Mouse (Mus musculus) inflammation-experienced regulatory T-cells, adult 6 months (primary cell): Measurements from ENCODE around the gene Pdgfb. TPM values are rescaled to one million over a fixed set of nuclear protein-coding genes. Genes with fewer than 3 reads are reported as not detected.
A peak's percentile ranks its signal among the peaks of the same experiment; 100 is the strongest.

Source experiments
- ATAC-seq: one replicate; pipeline ENCODE4 v1.8.0; 2017
- polyA plus RNA-seq, 3 experiments: library from polyadenylated mRNA; unstranded; fragments of 100-300 nt; shearing (Covaris generic); gene quantifications; one replicate each; pipeline ENCODE4 v1.2.1; 2017

Gene Pdgfb
- polyA plus RNA-seq, 3 experiments from 2014 or later: 1.4 to 2.1 (median 2.1) TPM

GRCm38 (mm10) chr15:80009421-80010181, 5.2 kb downstream of the Pdgfb start:
- ATAC-seq: no peak

DNA sequence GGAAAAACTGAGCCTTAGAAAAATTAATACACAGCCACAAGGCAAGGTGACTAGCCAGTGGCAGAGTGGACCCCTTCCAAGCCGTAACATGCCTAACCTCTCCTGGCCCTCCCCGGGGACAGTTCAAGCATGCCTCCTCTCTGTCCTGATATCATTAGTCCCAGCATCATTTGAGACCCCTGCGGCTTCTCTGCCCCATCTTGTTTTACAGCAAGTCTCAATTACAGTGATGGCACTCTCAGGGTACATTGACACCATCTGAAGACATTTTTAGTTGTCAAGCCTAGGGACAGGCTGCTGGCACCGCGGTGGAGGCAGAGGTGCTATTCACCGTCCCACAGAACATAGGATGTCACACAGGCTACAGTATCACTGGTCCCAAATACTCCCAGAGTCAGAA, 6.3 kb downstream of the Pdgfb start:
- ATAC-seq: no peak

- ATAC-seq: no peak
These were observed 8.6 kb downstream of the Pdgfb start for GRCm38 (mm10) chr15:80006156-80006555.

DNA sequence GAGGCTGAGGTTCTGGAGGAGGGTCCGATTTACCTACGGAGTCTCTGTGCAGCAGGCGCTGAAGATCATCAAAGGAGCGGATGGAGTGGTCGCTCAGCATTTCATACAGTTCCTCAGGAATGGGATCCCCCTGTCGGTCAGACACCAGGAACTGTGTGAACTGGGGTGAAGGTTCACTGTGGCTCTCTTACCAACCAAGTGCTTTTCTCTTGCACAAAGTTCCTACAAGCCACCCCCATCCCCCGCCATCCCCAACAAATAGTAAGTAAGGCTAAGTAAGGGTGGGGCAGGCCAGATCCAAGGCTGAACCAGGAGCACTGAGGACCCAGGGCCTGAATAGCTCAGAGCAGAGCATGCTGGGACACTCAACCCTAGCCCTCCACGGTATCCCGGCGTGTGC, 9.3 kb downstream of the Pdgfb start:
- no peak for ATAC-seq

DNA sequence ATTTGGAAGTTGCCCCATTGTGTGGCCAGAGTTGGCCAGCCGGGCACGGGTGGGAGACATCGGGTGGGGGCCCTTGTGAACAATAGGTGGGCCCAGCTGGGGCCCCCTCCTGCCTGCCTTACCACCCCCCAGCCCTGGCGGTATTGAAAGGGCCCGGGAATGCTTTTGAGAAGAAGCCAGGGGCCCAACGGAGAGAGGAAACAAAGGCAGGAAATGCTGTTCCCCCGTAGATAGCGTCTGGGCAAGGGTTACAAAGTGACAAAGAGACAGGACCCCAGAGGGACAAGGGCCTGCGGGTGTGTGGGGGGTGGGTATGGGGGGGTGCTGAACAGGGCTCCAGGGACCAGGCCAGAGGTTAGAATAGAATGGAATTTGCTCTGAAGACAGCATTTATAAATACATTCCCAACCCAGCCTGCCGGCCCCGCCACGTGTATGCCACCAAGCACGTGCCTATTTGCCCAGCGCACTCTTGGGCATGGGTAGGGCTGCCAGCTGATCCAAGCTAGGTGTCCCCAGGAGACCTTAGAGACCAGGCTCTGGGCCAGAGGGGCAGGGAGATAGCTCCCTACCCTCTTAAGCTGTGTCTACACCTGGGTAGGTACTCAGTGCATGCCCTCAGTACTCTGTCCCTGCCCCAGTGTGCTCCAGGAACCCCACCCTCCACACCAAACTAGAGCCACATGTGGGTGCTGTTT, 10.0 kb downstream of the Pdgfb start:
- ATAC-seq: no peak

GRCm38 (mm10) chr15:80003581-80003980, 11.2 kb downstream of the Pdgfb start:
- ATAC-seq: no peak

GRCm38 (mm10) chr15:80001601-80002000, 13.2 kb downstream of the Pdgfb start:
- no peak for ATAC-seq

DNA sequence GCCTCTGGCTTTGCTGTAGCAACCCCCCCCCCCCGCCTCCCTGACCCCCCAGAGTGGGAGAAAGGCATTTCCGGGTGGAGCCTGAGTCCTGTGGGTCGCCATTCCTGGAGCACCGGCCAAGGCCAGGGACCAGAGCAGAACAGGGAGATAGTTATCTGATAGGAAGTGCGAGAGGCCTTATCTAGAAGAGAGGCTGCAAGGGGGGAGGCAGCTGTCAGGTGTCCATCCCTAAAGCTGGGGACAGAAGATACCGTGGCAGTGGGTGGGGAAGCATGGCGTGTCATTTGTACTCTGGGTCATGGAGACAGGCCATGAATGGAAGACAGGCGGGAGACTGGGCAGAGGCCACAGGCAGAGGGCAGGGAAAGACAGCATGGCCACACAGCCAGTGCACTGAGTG, 14.1 kb downstream of the Pdgfb start:
- ATAC-seq: no peak

GRCm38 (mm10) chr15:79997988-79998387, 16.8 kb downstream of the Pdgfb start:
- ATAC-seq: no peak

DNA sequence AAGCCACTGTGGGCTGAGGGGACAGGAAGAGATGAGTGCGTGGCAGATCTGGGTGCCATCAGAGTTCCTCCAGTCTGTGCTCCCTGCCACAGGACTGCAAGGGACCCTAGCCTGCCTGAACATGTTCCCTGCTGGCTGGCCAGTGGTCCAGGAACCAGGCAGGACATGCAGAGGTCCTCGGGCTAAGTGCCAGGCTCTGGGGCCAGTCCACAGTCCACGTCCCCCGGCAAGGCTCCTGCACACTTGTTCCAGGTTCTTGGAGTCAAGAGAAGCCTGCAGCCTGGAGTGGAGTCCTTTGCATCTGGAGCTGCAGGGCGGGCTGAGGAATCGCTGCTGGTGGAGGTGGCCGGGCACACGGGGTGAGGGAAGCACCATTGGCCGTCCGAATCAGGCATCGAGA, 18.0 kb downstream of the Pdgfb start:
- ATAC-seq: no peak

- ATAC-seq: no peak
These were observed 19.2 kb downstream of the Pdgfb start for GRCm38 (mm10) chr15:79995552-79995951.

DNA sequence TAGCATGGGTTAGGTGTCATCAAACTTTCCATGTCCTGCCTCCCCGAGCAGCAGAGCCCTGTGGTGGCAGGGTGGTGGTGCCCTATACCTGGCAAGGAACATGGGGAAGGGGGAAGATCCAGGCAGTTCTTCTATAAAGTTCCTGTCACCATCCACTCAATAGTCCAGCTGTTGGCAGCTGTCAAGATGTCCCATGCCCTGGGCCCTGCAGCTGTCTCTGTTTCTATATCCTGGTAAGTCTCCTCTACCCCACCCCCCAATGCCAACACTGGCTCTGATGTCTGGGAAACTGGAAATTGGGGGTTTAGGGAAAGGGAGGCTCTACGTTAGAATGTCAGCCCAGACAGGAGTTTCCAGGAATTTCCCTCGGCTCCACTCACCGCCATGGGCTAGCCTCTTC, 20.2 kb downstream of the Pdgfb start:
- ATAC-seq: no peak

GRCm38 (mm10) chr15:79986182-79986581, 28.6 kb downstream of the Pdgfb start:
- ATAC-seq: no peak

- ATAC-seq: peak; percentile 43
These were observed 29.3 kb downstream of the Pdgfb start for GRCm38 (mm10) chr15:79985471-79985870.

- no peak for ATAC-seq
These were observed 30.6 kb downstream of the Pdgfb start for GRCm38 (mm10) chr15:79984152-79984551.

DNA sequence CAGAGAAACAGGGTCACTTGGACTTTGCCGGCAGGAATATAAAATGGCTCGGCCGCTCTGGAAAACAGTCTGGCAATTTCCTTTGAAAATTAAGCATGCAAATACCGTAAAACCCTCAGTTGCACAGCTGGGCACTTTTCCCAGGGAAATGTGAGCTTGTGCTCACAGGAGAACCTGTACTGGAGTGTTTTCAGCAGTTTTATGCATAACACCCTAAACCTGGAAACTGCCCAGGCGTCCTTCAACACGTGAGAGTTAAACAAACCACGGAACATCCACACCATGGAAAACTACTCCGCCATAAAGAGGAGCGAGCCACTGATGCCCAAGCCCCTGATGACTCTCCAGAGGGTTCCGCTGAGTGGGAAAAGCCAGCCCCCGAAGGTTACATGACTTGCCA, 34.1 kb downstream of the Pdgfb start:
- ATAC-seq: no peak

GRCm38 (mm10) chr15:79972186-79972585, 42.6 kb downstream of the Pdgfb start:
- no peak for ATAC-seq

DNA sequence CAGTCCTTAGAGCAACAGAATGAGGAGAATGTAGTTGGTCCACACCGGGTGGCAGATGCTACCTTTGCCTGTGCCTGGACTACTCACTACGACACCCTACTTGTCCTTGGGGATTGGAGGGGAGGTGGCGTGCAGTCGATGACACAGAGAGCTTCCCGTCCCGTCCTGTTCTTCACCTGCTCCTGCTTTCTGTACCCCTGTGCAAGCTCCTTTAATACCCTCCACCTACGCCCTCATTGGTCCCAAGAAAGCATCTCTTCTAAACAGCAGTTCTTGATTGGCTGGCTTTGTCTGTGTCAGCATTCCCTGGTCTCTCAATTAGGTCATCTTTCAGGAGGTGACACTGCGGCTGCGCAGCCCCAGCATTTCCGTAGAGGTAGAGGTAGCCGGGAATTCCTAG, 43.8 kb downstream of the Pdgfb start, which contains the start of gene Cbx7:
Cbx7 (minus strand) TSS at position 180 of the 400 bp plus-strand sequence.
- ATAC-seq: no peak

DNA sequence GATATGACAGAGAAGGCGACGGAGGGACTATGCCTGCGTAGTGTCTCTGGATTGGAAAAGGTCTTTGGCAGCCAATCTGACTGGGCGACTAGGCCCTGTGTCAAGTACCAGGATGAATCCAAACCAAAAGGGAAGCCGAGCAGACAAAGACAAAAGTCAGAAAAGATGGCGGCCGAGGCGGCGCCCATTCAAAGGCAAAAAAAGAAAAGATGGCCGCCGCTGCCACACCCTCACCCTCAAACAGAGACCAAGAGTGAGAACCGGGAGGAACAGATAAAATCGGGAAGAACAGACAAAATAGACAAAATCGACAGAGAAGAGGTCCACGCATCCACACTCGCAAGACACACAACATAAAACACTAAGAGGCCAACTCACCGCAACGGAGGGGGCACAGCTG, 44.3 kb downstream of the Pdgfb start:
- no peak for ATAC-seq

DNA sequence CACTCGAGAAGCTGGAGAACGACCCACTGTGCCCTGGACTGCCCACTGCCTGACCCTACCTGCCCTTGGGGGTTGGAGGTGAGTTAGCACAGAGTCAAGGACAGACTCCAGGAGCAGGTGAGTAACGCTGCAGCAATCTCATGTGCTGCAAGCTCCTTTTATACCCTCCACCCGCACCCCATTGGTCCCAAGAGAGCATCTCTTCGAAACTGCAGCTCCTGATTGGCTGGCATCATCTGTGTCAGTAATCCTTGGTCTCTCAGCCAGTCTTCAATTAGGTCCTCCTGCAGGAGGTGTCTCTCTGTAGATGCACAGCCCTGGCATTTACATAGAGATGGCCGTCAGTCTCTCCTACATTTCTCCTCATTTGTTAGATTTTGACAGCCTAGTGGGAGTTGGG, 47.4 kb downstream of the Pdgfb start:
- ATAC-seq: no peak

- no peak for ATAC-seq
These were observed 50.4 kb downstream of the Pdgfb start for GRCm38 (mm10) chr15:79964376-79964775.

GRCm38 (mm10) chr15:79962661-79963060, 52.1 kb downstream of the Pdgfb start:
- ATAC-seq: no peak

DNA sequence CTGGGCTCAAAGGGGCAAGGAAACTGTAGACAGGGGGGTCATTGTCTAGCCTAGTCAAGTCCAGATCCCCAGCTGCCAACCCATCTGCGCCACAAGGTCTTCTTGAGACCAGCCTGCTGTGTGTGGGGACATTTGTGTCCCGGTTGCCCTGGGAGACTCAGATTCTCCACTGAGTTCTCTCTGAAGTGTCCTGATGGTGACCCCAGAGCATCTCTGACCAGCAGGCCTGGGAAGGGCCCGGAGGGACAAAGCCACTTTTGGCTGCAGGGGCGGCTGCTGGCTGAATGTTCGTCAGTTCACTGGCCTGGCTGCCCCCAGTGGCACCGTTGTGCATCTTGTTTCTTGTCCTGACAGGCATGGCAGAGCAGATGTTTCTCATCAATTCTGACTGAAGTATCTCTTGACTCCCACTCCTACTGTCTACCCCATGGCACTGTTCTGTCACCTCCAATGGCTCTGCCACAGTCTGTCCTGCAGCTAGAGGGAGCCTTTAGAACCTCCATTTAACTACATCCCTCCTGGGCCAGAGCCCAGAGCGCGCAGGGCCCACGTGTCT, 53.3 kb downstream of the Pdgfb start:
- ATAC-seq: no peak

- no peak for ATAC-seq
These were observed 56.4 kb downstream of the Pdgfb start for GRCm38 (mm10) chr15:79958418-79958817.
